Mouse (Mus musculus) thymus, postnatal 0 days (tissue): ENCODE data around the gene Pcnx3. TPM values are rescaled to one million over a fixed set of nuclear protein-coding genes. Genes with fewer than 3 reads are reported as not detected.
A peak's percentile ranks its signal among the peaks of the same experiment; 100 is the strongest.

Source experiments
- DNase-seq: peaks from one replicate; pipeline ENCODE4 v3.0.0-alpha.2; 2015; ENCODE audit warnings: low spot score
- polyA plus RNA-seq: library from polyadenylated mRNA; unstranded; fragments of >200 nt; fragmentation: Nextera tagmentation; extraction: Ambion mirVana; gene quantifications from 2 replicates; pipeline ENCODE4 v1.2.1, GENCODE M21; 2015

The Pcnx3 gene
- polyA plus RNA-seq, 1 experiment from 2014 or later = 19.4 TPM

DNA sequence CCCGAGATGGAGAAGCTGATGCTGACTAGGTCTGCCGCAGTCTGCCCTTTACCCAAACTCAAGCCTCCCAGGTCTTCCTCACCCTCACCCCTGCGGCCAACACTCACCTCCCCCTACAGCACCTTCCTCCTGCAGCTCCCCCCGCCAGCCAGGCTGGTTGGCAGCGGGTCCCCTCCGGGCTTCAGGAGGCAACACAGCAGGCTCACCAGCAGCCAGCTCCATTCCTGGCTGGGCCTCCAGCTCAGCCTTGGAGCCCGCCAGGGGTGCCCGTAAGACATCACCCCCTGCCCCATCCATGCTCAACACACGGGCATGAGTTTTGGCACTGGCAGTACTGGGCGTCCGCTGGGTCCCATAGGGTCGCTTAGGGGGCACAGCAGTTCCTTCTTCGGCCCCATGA lies 3.7 kb downstream of the Pcnx3 start:
- DNase-seq = no peak

GRCm38 (mm10) chr19:5684236-5684635 lies 4.5 kb downstream of the Pcnx3 start:
- no peak for DNase-seq

GRCm38 (mm10) chr19:5680432-5680831 lies 8.3 kb downstream of the Pcnx3 start:
- no peak for DNase-seq

DNA sequence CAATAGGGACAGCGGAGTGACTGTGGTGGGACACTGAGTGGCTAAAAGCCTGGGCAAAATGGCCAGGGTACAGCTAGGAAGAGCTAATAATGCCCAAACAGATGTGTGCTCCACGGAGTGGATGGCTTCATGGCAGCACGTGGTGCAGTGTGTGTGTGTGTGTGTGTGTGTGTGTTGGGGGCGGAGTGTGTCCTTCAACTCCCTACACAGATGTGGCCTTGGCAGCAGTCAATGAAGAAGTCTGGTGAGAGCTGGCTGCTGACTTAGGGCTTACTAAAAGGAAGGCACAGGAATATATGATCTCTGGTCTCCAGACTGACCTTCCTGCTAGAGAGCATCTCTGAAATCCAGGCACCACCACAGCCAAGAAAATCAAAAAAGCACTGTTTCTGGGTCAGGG lies 20.3 kb downstream of the Pcnx3 start:
- DNase-seq = no peak

GRCm38 (mm10) chr19:5666386-5666785 lies 22.3 kb downstream of the Pcnx3 start:
- DNase-seq = no peak

DNA sequence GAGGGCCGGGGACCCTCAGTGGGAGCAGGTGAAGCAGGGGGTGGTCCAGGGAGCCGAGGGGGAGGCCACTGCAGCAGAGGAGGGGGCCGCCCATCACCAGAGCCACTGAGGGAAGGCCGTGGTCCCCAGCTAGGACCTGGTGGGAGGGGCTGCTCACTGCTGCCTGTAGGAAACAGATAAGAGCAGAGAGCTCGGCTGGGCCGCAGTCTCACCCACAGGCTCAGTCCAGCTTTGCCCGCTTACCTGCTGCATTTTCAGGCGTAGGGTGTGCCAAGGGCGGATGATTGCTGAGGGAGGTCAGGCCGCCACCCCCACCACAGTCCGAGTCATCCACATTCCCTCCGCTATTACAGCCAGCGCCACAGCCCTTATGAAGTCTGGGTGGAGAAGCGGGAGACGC lies 23.2 kb downstream of the Pcnx3 start:
- DNase-seq = no peak

- DNase-seq = no peak
Measured at GRCm38 (mm10) chr19:5664669-5665257, 23.9 kb downstream of the Pcnx3 start.

- DNase-seq = peak; percentile 93
Measured at GRCm38 (mm10) chr19:5662981-5663913, 25.5 kb downstream of the Pcnx3 start, which contains the start of gene Sipa1. Gene Sipa1 (minus strand): TSS chr19:5663707.

- DNase-seq = peak; percentile 56
Measured at GRCm38 (mm10) chr19:5662310-5662709, 26.4 kb downstream of the Pcnx3 start.

- peak; percentile 48 for DNase-seq
Measured at GRCm38 (mm10) chr19:5660942-5661751, 27.6 kb downstream of the Pcnx3 start.

GRCm38 (mm10) chr19:5654720-5655298 lies 33.9 kb downstream of the Pcnx3 start:
- no peak for DNase-seq

DNA sequence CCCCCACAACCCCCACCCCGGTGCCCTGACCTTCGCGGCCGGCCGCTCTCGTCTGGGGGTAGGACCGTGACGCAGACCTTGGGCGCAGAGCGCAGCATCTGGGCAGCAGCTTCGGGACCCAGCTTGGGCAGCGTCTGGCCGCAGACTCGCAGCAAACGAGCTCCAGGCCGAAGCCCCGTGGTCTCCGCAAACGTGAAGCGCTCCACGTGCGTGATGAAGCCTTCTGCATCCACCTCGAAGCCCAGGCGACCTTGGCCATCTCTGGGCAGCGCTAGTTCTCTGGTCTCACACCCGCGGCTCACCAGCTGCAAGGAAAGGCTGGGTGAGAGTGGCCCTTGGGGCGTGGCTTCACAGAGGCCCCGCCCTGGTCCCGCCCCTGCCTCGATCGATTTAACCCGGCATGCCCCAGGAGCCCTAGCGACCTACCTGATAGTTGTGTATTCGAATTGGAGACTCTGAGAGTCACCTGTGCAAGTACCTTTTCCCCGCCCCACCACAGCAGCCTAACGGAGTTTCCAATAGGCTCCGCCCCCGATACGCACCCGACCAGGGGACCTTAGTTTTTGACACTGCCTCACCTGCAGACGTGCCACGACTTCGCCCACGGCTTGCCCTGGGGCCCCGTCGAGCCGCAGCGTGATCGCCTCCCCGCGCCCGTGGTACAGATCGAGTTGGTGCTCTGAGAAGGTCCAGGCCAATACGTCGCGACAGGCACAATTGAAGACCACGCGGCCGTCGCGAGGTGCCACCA lies 34.6 kb downstream of the Pcnx3 start:
- DNase-seq = no peak

DNA sequence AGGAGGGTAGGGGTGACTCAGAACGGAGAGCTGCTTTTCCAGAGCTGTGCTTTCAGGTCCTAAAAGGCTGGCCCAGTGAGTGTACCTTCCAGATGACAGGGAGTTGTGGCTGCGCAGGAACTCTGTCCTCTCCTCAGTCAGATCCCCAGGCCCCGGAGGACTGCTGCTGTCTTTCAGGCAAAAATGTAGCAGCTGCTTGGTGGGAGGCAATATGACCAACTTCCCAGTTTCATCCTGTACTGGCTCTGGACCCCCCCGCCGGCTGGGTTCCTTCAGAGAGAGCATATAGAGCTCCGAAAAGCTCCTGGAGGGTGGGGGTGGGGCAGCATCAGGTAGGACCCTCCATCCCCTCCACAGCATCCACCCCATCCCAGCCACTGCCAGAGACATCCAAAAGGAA lies 36.1 kb downstream of the Pcnx3 start:
- DNase-seq = no peak

GRCm38 (mm10) chr19:5651502-5652274 lies 37.0 kb downstream of the Pcnx3 start:
- DNase-seq = no peak

DNA sequence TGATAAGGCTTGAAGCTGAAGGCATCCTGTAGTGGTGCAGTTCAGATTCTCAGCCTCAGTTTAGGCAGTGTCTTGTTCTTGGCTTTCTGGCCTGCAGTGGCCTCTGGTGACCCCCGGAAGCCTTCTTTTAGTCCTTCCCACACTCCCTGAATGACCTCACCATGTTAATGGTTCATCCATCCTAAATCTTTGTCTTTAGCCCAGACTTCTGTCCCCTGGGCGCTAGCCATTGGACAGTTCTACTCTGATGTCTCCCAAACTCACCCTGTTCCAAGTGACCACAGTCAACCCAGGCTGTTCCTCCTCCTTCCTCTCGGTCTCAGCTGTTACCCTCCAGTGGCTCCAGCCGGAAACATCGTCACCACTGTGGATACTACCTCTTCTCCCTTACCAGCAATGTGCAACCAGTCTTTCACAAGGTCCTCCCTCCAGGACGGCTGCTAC lies 39.4 kb downstream of the Pcnx3 start:
- no peak for DNase-seq

GRCm38 (mm10) chr19:5648401-5649297 lies 40.1 kb downstream of the Pcnx3 start:
- DNase-seq = peak; percentile 91

GRCm38 (mm10) chr19:5647791-5648190 lies 40.9 kb downstream of the Pcnx3 start:
- DNase-seq = no peak

DNA sequence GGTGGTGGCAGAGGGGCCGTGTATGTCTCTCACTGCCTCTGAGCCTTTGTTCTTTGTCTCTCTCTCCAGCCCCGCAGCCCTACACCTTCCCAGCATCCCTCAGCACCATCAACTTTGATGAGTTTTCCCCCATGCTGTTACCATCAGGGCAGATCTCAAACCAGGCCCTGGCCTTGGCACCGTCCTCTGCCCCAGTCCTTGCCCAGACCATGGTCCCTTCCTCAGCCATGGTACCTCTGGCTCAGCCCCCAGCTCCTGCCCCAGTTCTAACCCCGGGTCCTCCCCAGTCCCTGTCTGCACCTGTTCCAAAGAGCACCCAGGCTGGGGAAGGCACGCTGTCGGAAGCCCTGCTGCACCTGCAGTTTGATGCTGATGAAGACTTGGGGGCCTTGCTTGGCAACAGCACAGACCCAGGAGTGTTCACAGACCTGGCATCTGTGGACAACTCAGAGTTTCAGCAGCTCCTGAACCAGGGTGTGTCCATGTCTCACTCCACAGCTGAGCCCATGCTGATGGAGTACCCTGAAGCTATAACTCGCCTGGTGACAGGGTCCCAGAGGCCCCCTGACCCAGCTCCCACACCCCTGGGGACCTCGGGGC lies 41.9 kb downstream of the Pcnx3 start:
- DNase-seq = no peak
